Mouse (Mus musculus) natural killer cell, adult 2 months (primary cell): ENCODE results near the gene Mmp13.
"Not testable (repeated sequence)": the region's sequence is repeated elsewhere in the genome, so short reads cannot be mapped to it uniquely, and the experiment has no call there.

Experiments used
- DNase-seq, 2 experiments: peaks; one replicate each; pipeline ENCODE4 v3.0.0; 2022; ENCODE audit warnings: low spot score in 2 of 2

The Mmp13 gene

GRCm38 (mm10) chr9:7272214-7272613, at the start of gene Mmp13:
Gene Mmp13, plus strand, starts transcription at chr9:7272514.
- no peak for DNase-seq

DNA sequence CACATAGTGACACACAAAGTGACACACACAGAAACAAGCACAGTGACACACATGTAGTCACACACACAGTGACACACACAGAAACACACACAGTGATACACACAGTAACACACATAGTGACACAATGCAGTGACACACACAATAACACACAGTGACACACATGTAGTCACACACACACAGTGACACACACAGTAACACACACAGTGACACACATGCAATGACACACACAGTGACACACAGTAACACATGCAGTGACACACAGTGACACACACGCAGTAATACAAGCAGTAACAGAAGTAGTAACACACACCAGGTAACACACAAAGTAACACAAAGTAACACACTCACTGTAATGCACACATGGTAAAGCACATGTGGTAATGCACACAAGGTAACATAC, 33.7 kb upstream of the Mmp13 start:
- no peak for DNase-seq

- no peak for DNase-seq
Measured at GRCm38 (mm10) chr9:7239967-7240366, 32.3 kb upstream of the Mmp13 start.

DNA sequence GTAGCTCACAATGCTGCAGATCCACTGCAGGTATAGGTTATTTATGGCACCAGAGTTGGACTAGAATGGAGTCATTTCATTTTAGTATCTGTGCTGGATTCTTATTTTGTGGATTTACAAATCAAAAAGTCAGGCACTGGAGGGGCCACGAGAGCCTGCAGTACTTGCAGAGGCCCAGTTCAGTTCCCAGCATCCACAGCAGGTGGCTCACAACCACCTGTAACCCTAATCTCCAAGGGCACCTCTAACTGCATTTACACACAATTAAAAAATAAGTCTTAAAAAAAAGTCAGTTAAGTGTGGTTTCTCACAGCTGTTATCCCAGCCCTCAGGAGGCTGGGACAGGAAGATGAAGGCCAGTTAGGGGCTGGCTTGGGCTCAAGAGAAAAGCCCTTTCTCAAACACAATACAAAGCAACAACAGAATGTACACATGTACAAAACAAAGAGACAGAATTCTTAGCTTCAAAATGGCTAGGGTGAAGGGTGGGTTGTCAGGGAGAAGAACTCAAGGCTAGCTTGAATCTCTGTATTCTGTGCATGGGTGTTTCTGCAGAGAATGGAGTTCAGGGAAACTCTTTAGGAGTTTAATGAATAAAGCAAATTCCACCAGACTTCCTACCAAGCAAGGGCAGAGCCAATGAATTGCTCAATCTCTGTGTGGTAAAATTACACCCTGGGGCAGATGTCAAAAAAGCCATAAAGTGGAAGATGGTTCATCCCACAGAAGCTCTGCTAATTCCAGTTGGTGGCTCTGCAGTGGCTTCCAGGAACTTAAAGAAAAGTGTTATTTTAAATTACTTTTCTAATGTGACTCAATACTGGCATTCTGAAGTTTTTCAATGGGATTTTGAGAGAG, 19.3 kb upstream of the Mmp13 start:
- no peak for DNase-seq

DNA sequence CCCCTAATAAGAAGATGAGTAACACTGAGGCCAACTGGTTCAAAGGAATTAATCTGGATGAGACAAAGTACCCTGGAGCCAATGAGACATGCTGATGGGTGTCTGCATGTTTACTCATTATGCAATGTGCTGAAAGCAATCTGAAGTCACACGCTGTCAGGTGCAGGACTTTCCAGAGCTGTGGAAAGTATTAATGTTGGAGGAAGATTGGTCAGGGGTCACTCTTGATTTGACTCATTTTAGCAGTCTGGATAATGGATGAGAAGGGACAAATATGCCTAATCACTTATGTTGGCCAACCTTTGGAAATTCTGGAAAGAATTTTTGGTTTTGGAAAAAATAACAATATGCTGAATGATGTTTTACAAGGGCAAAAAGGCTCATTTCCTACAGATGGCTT, 10.6 kb upstream of the Mmp13 start:
- DNase-seq = no peak

DNA sequence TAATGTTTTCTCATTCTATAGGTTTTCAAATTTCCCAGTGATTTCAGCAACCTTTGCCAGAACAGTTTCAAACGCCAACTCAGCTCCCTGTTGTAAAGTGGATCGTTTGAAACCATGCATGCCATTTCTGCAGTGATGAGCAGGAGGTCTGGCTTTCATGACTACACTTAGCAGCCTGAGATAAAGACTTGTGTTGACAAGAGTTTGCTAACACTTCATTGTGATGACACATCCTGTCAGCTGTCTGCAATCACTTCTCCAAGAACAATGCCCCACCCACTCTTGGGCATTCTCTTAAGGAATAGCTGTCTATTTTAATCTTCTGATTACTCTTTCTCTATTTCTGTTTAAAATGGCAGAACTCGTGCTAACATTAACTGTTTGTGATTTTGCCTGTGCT, 2.2 kb upstream of the Mmp13 start:
- DNase-seq = no peak

GRCm38 (mm10) chr9:7282565-7283302, 10.4 kb downstream of the Mmp13 start:
- DNase-seq = no peak

GRCm38 (mm10) chr9:7283303-7283684, 11.0 kb downstream of the Mmp13 start:
- DNase-seq = not testable (repeated sequence)

GRCm38 (mm10) chr9:7289501-7289900, 17.2 kb downstream of the Mmp13 start:
- no peak for DNase-seq

- DNase-seq = no peak
Measured at GRCm38 (mm10) chr9:7289901-7290300, 17.6 kb downstream of the Mmp13 start.

- no peak for DNase-seq
Measured at GRCm38 (mm10) chr9:7292132-7292531, 19.8 kb downstream of the Mmp13 start.

- DNase-seq = no peak
Measured at GRCm38 (mm10) chr9:7331847-7332246, 59.5 kb downstream of the Mmp13 start.
